Mouse (Mus musculus) layer of hippocampus, adult 9-10 months (tissue): ENCODE results near the gene Gm12800.
"Not testable (repeated sequence)": the region's sequence is repeated elsewhere in the genome, so short reads cannot be mapped to it uniquely, and the experiment has no call there.

Experiments used
- DNase-seq: peaks from one replicate; pipeline ENCODE4 v3.0.0; 2022; ENCODE audit warnings: low spot score

Gene Gm12800

DNA sequence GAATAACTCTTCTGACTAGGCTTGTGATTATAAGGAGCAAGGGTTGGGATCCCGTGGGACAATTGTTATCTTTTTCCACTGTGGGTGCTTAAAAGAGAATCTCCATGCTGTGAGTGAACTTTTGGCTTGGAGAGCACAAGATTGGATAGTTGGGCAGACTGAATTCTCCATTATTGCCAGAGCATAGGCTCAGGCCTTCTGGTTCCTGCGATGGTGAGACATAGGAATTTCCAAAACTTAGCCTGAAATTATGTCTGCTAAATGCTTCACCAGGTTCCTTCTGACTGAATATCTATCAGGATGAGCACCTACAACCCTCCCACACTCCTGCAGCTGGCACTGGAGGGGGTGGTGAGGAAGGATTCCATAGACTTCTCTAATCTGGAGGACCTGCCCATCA is at the start of gene Gm12800:
TSS of gene Gm12800 (plus strand) at position 301 of the 400 bp plus-strand sequence.
- not testable (repeated sequence) for DNase-seq

DNA sequence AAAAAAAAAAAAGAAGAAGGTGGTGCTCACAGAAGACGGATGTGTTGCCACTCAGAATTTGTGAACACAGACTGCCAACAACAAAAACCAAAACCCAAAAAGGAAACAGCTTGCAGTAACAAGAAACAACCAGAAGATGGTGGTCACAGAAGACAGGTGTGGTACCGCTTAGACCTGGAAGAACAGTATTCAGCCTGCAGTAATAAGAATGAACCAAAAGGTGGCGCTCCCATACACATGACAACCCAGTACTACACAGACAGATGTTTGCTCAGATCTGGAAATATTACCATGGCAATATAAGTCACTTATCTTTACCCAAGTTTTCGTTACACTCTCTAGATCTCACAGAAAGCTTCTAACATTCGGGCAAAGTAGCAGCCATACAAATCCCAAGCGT is 48.0 kb upstream of the Gm12800 start:
- peak; percentile 29 for DNase-seq

DNA sequence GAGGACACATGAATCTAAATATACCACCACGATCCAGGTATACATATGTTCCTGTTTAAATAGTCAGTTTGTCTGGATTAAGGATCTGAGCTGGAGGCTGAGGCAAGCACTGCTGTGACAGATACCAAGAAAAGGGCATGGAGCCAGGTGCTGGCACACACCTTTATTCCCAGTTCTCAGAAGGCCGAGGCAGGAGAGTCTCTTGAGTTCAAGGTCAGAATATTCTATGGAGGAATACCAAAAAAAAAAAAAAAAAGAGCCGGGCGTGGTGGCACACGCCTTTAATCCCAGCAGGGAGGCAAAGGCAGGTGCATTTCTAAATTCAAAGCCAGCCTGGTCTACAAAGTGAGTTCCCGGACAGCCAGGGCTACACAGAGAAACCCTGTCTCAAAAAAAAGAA is 46.6 kb upstream of the Gm12800 start:
- DNase-seq, result no peak

DNA sequence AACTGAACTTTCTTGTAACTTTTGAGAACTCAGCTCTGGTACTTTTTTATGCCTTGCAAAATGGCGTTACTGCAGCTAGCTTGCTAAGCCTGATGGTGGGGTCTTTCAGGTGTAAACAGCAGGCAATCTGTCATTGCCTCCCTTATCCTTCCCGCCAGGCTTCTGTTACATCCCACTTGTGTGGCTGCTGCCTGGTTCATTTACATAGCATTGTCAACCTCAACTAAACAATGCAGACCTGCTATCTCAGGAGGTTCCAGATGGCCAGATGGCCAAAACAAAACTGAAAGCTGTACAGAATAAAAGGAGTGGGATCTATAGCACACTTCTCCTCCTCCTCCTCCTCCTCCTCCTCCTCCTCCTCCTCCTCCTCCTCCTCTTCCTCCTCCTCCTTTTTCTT is 36.9 kb upstream of the Gm12800 start:
- DNase-seq, result not testable (repeated sequence)

DNA sequence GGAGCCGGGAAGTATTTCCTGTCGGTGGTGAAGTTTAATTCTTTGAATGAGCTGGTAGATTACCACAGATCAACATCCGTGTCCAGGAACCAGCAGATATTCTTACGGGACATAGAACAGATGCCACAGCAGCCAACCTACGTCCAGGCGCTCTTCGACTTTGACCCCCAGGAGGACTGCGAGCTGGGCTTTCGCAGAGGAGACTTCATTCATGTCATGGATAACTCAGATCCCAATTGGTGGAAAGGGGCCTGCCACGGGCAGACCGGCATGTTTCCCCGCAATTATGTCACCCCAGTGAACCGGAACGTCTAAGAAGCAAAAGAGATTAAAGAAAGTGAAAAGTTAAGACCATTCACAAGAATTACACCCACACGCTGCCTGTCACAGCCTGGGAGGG is 33.2 kb upstream of the Gm12800 start:
- DNase-seq, result not testable (repeated sequence)

DNA sequence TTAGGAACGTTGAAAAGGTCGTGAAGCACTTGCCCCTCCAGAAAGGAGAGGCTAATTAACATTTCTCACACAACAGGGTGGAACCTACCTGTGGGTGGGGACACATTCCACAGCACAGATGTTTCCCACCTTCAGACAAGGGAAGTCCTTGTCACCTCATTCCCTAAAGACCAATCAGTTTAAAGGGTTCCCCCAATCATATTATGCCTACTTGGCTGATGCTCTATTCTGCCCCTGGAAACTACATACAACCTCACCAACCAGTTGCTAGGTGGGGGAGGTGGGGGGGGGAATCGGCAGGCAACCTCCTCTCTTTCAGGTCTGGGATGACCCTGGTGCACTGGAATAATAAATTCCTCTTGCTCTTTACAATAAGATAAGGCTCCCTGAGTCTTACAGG is 25.3 kb upstream of the Gm12800 start:
- no peak for DNase-seq

DNA sequence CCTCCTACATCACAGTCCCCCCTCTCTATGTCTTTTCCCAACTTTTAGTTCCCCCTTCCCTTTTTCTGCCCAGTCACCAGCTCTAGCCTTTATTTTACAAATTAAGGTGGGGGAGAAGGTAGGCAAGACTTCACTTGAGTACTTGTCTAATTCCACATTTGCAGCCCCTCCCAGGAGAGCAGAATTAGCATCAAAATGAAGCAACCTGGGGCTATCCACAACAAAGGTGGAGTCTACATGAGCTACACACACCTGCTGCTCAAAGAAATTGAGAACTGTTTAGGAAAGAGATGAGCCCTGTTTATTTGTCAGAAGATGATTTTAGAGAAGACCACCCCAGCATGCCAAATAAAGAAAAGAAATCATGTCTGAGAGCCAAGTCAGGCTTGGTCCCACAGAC is 19.5 kb upstream of the Gm12800 start:
- no peak for DNase-seq

DNA sequence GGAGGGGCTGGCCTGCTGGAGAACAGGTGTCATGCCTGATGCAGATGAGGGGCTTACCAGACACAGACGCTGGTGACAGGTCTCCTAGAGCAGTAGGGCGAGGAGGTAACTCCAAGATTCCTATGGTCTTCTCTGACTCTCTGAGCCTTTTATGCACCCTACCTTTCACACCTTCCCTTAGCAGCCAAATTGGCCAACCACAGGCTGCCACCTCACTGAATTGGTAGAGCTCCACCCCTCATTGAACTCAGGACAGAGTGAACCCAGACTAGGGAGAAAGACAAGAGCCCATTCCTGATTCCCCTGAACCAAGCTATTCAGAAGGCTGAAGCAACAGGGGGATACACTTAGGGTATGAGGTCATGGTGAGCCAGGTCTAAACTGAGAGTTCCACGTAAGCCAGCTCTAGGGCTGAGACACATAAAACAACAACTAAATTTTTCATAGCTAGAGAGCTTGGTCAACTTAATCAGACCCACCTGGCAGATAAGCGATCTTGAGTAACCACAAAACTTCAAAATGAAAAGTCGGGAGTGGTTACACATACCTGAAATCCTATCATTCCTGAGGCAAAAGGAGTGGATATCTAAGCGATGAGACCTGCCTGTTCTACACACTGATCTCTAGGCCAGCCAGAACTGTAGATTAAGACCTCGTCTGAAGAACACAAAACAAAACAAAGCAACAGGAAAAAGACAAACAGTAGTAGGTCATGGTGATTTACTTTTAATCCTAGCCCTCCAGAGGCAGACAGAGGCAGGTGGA is 15.1 kb upstream of the Gm12800 start, which contains the start of gene C130073F10Rik:
TSS of gene C130073F10Rik (minus strand) at position 134 of the 765 bp plus-strand sequence.
- no peak for DNase-seq

DNA sequence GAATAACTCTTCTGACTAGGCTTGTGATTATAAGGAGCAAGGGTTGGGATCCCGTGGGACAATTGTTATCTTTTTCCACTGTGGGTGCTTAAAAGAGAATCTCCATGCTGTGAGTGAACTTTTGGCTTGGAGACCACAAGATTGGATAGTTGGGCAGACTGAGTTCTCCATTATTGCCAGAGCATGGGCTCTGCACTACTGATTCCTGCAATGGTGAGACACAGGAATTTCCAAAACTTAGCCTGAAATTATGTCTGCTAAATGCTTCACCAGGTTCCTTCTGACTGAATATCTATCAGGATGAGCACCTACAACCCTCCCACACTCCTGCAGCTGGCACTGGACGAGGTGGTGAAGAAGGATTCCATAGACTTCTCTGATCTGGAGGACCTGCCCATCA is 31.2 kb downstream of the Gm12800 start, which contains the start of gene Gm12794:
TSS of gene Gm12794 (plus strand) at position 301 of the 400 bp plus-strand sequence.
- DNase-seq, result not testable (repeated sequence)
